Mouse (Mus musculus) heart, adult 2 months (tissue): Measurements from ENCODE around the gene Ttc38. TPM values are rescaled to one million over a fixed set of nuclear protein-coding genes. Genes with fewer than 3 reads are reported as not detected.

Source experiments
- DNase-seq, 2 experiments: peaks; one replicate each; pipeline ENCODE4 v3.0.0; 2021
- H3K27ac ChIP-seq: fragments of 200-600 bp; 2 replicates; pipeline ENCODE4 v1.8.1; 2022
- H3K27me3 ChIP-seq: fragments of 200-500 bp; 2 replicates; pipeline ENCODE4 v1.6.1; 2012; ENCODE audit warnings: mild to moderate bottlenecking, low read length, inconsistent platforms, mixed read lengths; ENCODE audit not compliant: control insufficient read depth, insufficient read depth
- H3K36me3 ChIP-seq: fragments of 200-500 bp; 2 replicates; pipeline ENCODE4 v1.6.1; 2012; ENCODE audit warnings: low read length, inconsistent platforms; ENCODE audit not compliant: control insufficient read depth, insufficient read depth
- H3K4me1 ChIP-seq: fragments of 200-500 bp; 2 replicates; pipeline ENCODE4 v1.6.1; 2011; ENCODE audit warnings: low read length; ENCODE audit not compliant: control insufficient read depth, insufficient read depth
- H3K4me3 ChIP-seq: fragments of 200-600 bp; 2 replicates; pipeline ENCODE4 v1.8.1; 2022
- H3K79me2 ChIP-seq: fragments of 200-500 bp; replicated peaks from 2 replicates; pipeline ENCODE4 v1.6.1; 2012; ENCODE audit warnings: mild to moderate bottlenecking, inconsistent platforms, low read length, moderate library complexity, mixed read lengths; ENCODE audit not compliant: control insufficient read depth, insufficient read depth
- H3K9ac ChIP-seq: fragments of 200-500 bp; 2 replicates; pipeline ENCODE4 v1.6.1; 2012; ENCODE audit warnings: low read depth, mild to moderate bottlenecking, control low read depth, inconsistent platforms, low read length, mixed read lengths
- CTCF ChIP-seq: fragments of 200-600 bp; IDR thresholded peaks from 2 replicates; pipeline ENCODE4 v1.8.1; 2022; ENCODE audit warnings: antibody characterized with exemption, mild to moderate bottlenecking, moderate library complexity
- EP300 ChIP-seq: fragments of 200-500 bp; IDR thresholded peaks from 2 replicates; pipeline ENCODE4 v1.6.1; 2011; ENCODE audit warnings: low read depth, low read length, control low read depth; ENCODE audit not compliant: insufficient read depth
- POLR2A ChIP-seq: fragments of 200-500 bp; IDR thresholded peaks from 2 replicates; pipeline ENCODE4 v1.6.1; 2011; ENCODE audit warnings: mild to moderate bottlenecking, low read depth, low read length, control low read depth; ENCODE audit not compliant: insufficient read depth
- WGBS: fragments of 180-500 bp; shearing (Covaris S2); methylation state at CpG from one replicate; pipeline ENCODE4 v1.1.7; 2018; 5-methylcytosine and 5-hydroxymethylcytosine counted together
- intact Hi-C: fragments of 180-260 bp; cut with DNase I; formaldehyde crosslinking; loops from one replicate; pipeline ENCODE4 v1.15.1; 2025
- polyA plus RNA-seq: library from polyadenylated mRNA; depleted of rRNA; stranded (reverse); fragments of >200 nt; gene quantifications from 2 replicates; pipeline ENCODE4 v1.2.3, GENCODE M21; 2012
- total RNA-seq, 2 experiments: library from RNA; stranded (reverse); gene quantifications; 2 replicates each; pipeline ENCODE4 v1.2.3; 2021

The Ttc38 gene
- total and polyA plus RNA-seq, 3 experiments = 6.8 to 21.1 (median 15.3) TPM

DNA sequence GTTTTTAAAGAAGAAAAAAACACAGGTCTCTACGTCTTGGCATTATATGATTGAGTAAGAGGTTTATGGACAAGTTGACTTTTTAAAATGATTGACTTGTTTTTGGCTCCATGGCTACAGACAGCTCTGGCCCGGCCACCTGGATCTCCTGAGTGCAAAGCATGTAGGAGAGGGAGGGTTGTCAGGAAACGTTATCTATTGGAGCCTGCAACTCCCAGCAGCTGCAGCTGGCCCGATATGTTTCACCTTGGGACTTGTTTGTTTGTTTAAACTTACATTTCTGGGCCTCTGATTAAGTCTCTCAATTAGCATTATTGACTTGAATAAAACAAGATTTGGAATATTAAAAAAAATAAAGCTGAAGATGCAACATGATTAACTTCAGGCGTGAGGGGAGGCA lies 5.4 kb upstream of the Ttc38 start:
- no peaks in the 10 kb centered on the region for H3K79me2 ChIP-seq
- no peak for DNase-seq
- no peak overlapping the region for H3K4me3 ChIP-seq
- H3K27ac ChIP-seq = no peak overlapping the region
- peaks cover under 1% of the 10 kb centered on the region; the same call in 1 of the 2 replicates for H3K27me3 ChIP-seq
- 38% methylated on average over 5 of the region's 5 CpGs for WGBS
- no peaks in the 10 kb centered on the region for H3K36me3 ChIP-seq
- no peak overlapping the region for H3K9ac ChIP-seq
- no peaks in the 10 kb centered on the region for H3K4me1 ChIP-seq
- no peak for TF ChIP-seq CTCF
- no peak for TF ChIP-seq EP300
- no peak for TF ChIP-seq POLR2A
- intact Hi-C loops = no loop called here

DNA sequence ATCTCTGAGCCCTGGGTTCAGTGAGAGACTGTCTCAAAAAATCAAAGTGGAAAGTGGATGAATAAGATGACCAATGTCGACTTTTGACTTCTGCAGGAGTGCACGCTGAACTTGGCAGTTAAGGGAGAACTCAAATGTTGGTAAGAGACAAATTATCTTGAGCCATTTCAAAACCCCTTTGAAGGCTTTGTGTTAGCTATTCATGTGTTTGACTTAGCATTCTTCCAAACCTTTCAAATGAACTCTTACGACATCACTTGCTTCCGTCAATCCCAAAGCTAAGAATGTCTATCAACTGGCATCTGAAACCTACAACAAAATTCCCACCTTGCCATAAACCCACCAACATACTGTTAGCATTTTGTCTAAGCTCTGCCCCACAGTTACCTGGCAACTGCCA lies 4.0 kb upstream of the Ttc38 start:
- Histone ChIP-seq H3K27me3 (no peaks in the 10 kb centered on the region), H3K4me1 (peaks cover 1% of the 10 kb centered on the region; the same call in 1 of the 2 replicates), H3K9ac (no peak overlapping the region), H3K27ac (no peak overlapping the region), H3K36me3 (no peaks in the 10 kb centered on the region), H3K79me2 (no peaks in the 10 kb centered on the region), H3K4me3 (no peak overlapping the region)
- DNase-seq = no peak
- 81% methylated on average over 4 of the region's 4 CpGs for WGBS
- TF ChIP-seq EP300 = no peak
- no peak for TF ChIP-seq POLR2A
- TF ChIP-seq CTCF = no peak
- intact Hi-C loops = no loop called here

DNA sequence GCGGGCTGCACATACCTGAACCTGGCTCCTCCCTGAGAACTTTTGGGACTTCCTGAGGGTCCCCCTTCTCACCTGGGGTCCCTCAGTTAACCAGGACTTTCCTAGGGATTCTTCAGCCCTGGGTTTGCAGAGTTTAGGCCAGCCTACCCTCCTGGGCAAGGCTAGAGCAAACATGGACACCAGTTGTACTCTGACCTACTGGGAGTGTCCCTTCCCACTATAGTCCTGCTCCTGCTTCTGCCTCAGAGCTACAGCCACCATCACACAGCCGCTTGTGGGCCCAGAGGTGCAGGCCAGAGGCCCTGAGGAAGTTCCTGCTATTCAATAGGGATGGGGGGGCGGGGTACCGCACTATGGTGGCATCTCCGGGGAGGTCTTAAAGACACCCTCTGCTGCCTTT lies 2.6 kb upstream of the Ttc38 start:
- Histone ChIP-seq H3K9ac (no peak overlapping the region), H3K27ac (no peak overlapping the region), H3K36me3 (no peaks in the 10 kb centered on the region), H3K79me2 (no peaks in the 10 kb centered on the region), H3K27me3 (no peaks in the 10 kb centered on the region), H3K4me3 (no peak overlapping the region), H3K4me1 (peaks cover 1% of the 10 kb centered on the region; the same call in 1 of the 2 replicates)
- TF ChIP-seq EP300 = no peak
- no peak for TF ChIP-seq POLR2A
- TF ChIP-seq CTCF = no peak
- 67% methylated on average over 5 of the region's 5 CpGs for WGBS
- intact Hi-C loops = no loop called here
- no peak for DNase-seq

DNA sequence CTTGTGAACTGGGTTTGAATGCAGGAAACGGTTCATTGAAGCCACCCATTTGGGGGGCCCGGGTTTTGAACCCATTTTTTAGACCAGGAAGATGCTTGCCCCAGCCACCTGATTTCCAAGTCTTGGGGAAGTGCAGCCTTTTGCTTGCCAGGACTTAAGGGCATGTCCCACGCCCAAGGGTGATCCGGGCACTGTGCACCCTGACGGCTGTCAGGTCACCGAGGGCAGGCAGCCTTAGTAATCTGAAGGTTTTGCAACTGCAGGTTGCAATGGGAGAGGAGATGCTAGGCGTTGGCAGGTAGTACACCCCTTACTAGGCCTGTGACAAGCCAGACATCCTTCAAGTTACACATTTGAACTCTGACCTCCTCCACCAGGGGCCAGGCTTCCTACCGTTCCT lies 493 bp downstream of the Ttc38 start:
- Histone ChIP-seq H3K27ac (peak overlapping the region; percentile 91), H3K9ac (peak overlapping the region; percentile 77), H3K27me3 (no peaks in the 10 kb centered on the region), H3K79me2 (no peaks in the 10 kb centered on the region), H3K4me1 (peaks cover 1% of the 10 kb centered on the region; the same call in 1 of the 2 replicates), H3K36me3 (no peaks in the 10 kb centered on the region), H3K4me3 (peak overlapping the region; percentile 78)
- intact Hi-C loops = loop anchor here (1.0 to 2.0 kb wide), 2 partner anchors 21 to 26 kb away; partner anchors contain the start of genes Cdpf1 and Gtse1
- TF ChIP-seq EP300 = no peak
- no peak for TF ChIP-seq POLR2A
- TF ChIP-seq CTCF = no peak
- WGBS = 53% methylated on average over 8 of the region's 8 CpGs
- no peak for DNase-seq

DNA sequence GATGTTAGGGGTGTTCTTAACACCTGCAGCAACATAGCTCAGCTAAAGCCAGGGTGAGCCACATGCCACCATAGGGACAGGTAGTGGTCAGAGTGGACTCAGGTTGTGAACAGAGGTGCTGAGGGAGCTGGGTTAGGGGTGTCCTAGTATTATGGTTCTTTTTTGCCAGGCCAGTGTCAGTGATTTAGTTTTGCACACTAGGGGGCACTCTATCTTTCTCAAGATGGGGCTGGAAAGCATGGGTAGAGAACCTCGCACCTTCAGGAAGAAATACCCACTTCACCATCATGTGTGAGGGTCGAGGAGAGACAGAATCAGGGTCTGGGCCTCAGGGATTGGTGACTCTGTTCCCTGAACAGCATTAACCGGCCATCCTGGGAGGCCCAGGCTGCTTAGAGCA lies 3.2 kb downstream of the Ttc38 start:
- Histone ChIP-seq H3K36me3 (no peaks in the 10 kb centered on the region), H3K9ac (no peak overlapping the region), H3K4me3 (no peak overlapping the region), H3K79me2 (no peaks in the 10 kb centered on the region), H3K27ac (no peak overlapping the region), H3K27me3 (no peaks in the 10 kb centered on the region), H3K4me1 (peaks cover 1% of the 10 kb centered on the region; the same call in 1 of the 2 replicates)
- intact Hi-C loops = no loop called here
- no peak for DNase-seq
- WGBS = 57% methylated on average over 3 of the region's 3 CpGs
- TF ChIP-seq POLR2A (no peak), EP300 (no peak), CTCF (peak; percentile 56)

DNA sequence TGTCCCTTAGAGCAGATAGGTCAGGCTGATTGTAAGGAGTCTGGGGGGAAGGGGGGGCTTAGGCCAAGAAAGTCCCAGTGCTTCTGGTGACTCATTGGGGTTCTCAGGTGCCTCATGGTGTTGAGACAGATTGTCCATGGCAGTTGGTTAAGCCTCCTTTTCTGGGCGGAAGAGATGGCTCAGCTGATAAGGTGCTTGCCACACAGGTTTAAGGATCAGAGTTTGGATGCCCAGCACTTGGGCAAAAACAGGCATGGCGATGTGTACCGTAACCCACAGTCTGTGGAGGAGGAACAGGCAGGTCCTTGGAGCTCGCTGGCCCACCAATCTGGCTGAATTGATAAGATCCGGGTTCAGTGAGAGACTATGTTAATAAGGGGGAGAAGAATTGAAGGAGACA lies 4.8 kb downstream of the Ttc38 start:
- no peak overlapping the region for H3K4me3 ChIP-seq
- no peaks in the 10 kb centered on the region for H3K27me3 ChIP-seq
- intact Hi-C loops = no loop called here
- H3K9ac ChIP-seq = no peak overlapping the region
- H3K36me3 ChIP-seq = no peaks in the 10 kb centered on the region
- 79% methylated on average over 5 of the region's 5 CpGs for WGBS
- H3K4me1 ChIP-seq = peaks cover 1% of the 10 kb centered on the region; the same call in 1 of the 2 replicates
- TF ChIP-seq EP300 = no peak
- TF ChIP-seq CTCF = no peak
- no peak for DNase-seq
- no peak overlapping the region for H3K27ac ChIP-seq
- no peaks in the 10 kb centered on the region for H3K79me2 ChIP-seq
